19 mouse cellular contexts compared by ENCODE assay signal in the genomic region with DNA sequence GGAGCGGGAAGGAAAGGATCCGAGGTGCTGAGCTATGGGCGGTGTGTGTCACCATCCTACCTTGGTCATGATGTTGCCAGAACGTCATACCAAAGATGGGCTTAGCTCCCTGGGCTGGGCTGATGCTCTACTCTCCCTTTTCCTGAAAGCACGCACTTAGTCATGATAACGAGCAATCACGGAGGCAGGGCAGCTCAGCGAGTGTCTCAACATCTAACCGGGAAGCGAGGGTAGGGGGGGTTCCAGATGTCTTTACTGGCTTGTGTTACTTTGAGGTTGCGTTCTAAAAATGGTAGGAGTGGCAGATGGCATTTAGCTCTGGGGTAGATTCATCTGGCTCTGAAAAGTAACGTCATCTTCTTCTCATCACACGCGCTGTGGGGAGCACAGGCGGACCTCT. TPM values are rescaled to one million over a fixed set of nuclear protein-coding genes. Genes with fewer than 3 reads are reported as not detected.
A peak's percentile ranks its signal among the peaks of the same experiment; 100 is the strongest.
DNase-seq lines count a peak whose midpoint lies in the region.
"Had no signal": no experiment of that assay in that cellular context is flagged by ENCODE, and none has a peak within 500 bp of the region (broad histone marks: within the 10 kb centered on the region; RNA-seq: fewer than 3 reads in every experiment).

No protein-coding gene starts in this region.

- peak; percentile 13 to 36 for DNase-seq in frontal cortex, postnatal 36 days (ENCODE audit: low spot score in 2 of 2)
- no peak for DNase-seq in frontal cortex, postnatal 10 days (ENCODE audit: low spot score in 2 of 2)
- peak; percentile 41 for DNase-seq in right cerebral cortex, adult 18-20 months
- no peak for DNase-seq in right cerebral cortex, postnatal 4 days
- peak; percentile 13 to 17 for DNase-seq in left cerebral cortex, postnatal 36 days (ENCODE audit: low spot score in 2 of 2)
- DNase-seq in cerebellum, postnatal 36 days: no peak
- DNase-seq in spleen, adult 18-20 months: no peak
- DNase-seq: adrenal gland, postnatal 14 days; cerebellum, adult 18-20 months; cerebellum, postnatal 10 days; gastrocnemius, postnatal 25 days; heart, adult 11 months; kidney, adult 18-20 months; kidney, postnatal 36 days; liver; lung, adult 2 months; lung, postnatal 10 days; thymus, postnatal 25 days had no signal

- intact Hi-C loops in left cerebral cortex, postnatal 36 days (cut with DNase I): no loop called here

RNA-seq across cellular contexts. Expression of gene Ddah1, which starts 18.5 kb away (rescaled TPM):
- total RNA-seq in left cerebral cortex, postnatal 36 days (2021): 10 to 100 TPM; 60.0 to 64.4 TPM
- total RNA-seq: MEL had no signal

Comparison
In these comparisons a context has a peak if more than half of its experiments do, and no peak if none do; other contexts are left out.
1. DNase-seq: peak in frontal cortex, postnatal 36 days (2 of 2), right cerebral cortex, adult 18-20 months (single experiment) and left cerebral cortex, postnatal 36 days (2 of 2); none in frontal cortex, postnatal 10 days (0 of 2), right cerebral cortex, postnatal 4 days (single experiment), cerebellum, postnatal 36 days (0 of 2) and spleen, adult 18-20 months (0 of 2).